Mouse (Mus musculus) 416B (cell line): ENCODE measurements at regions not wholly inside any gene's neighbourhood (a gene's known extent, or its start where the extent isn't known, plus 50 kb on each side); places are given as distances from the start of the nearest gene placed in this dataset.

Source experiments
- DNase-seq: peaks from one replicate; pipeline ENCODE4 v3.0.0; 2011; ENCODE audit warnings: low read depth

GRCm38 (mm10) chr8:76309200-76309599 lies 590.0 kb upstream of the Nr3c2 start:
- no peak for DNase-seq

- DNase-seq = no peak
Observed at GRCm38 (mm10) chr8:76328540-76328939, 570.7 kb upstream of the Nr3c2 start.

GRCm38 (mm10) chr8:76343072-76343471 lies 556.2 kb upstream of the Nr3c2 start:
- no peak for DNase-seq

GRCm38 (mm10) chr8:76346150-76346549 lies 553.1 kb upstream of the Nr3c2 start:
- DNase-seq = no peak

GRCm38 (mm10) chr8:76346832-76347231 lies 552.4 kb upstream of the Nr3c2 start:
- DNase-seq = no peak

- no peak for DNase-seq
Observed at GRCm38 (mm10) chr8:76374314-76374713, 524.9 kb upstream of the Nr3c2 start.

GRCm38 (mm10) chr8:76377711-76378110 lies 521.5 kb upstream of the Nr3c2 start:
- DNase-seq = no peak

- DNase-seq = no peak
Observed at GRCm38 (mm10) chr8:76381643-76382042, 517.6 kb upstream of the Nr3c2 start.

- DNase-seq = no peak
Observed at GRCm38 (mm10) chr8:76383583-76384281, 515.5 kb upstream of the Nr3c2 start.

GRCm38 (mm10) chr8:76384282-76384637 lies 515.0 kb upstream of the Nr3c2 start:
- DNase-seq = no peak

GRCm38 (mm10) chr8:76392004-76392403 lies 507.2 kb upstream of the Nr3c2 start:
- no peak for DNase-seq

GRCm38 (mm10) chr8:76422459-76422858 lies 476.8 kb upstream of the Nr3c2 start:
- DNase-seq = no peak

GRCm38 (mm10) chr8:76422861-76423532 lies 476.2 kb upstream of the Nr3c2 start:
- no peak for DNase-seq

- DNase-seq = no peak
Observed at GRCm38 (mm10) chr8:76429818-76430217, 469.4 kb upstream of the Nr3c2 start.

- DNase-seq = peak; percentile 59
Observed at GRCm38 (mm10) chr8:76432813-76433212, 466.4 kb upstream of the Nr3c2 start.

- peak; percentile 51 for DNase-seq
Observed at GRCm38 (mm10) chr8:76437951-76438350, 461.3 kb upstream of the Nr3c2 start.

GRCm38 (mm10) chr8:76474464-76475208 lies 424.6 kb upstream of the Nr3c2 start:
- no peak for DNase-seq

- no peak for DNase-seq
Observed at GRCm38 (mm10) chr8:76478966-76479365, 420.3 kb upstream of the Nr3c2 start.

- DNase-seq = no peak
Observed at GRCm38 (mm10) chr8:76503621-76504020, 395.6 kb upstream of the Nr3c2 start.

GRCm38 (mm10) chr8:76507247-76507646 lies 392.0 kb upstream of the Nr3c2 start:
- DNase-seq = no peak

- DNase-seq = no peak
Observed at GRCm38 (mm10) chr8:76509201-76509600, 390.0 kb upstream of the Nr3c2 start.

- DNase-seq = no peak
Observed at GRCm38 (mm10) chr8:76514132-76514531, 385.1 kb upstream of the Nr3c2 start.
